Mouse (Mus musculus) megakaryocyte, embryonic 14.5 days (primary cell): Measurements from ENCODE around the gene Ptprb.

Experiments used
- FLI1 ChIP-seq: IDR thresholded peaks from 2 replicates; pipeline ENCODE4 v1.6.1; 2012; ENCODE audit warnings: low read length, inconsistent platforms, mixed read lengths
- GATA1 ChIP-seq: IDR thresholded peaks from 3 replicates; pipeline ENCODE4 v1.6.1; 2012; ENCODE audit warnings: mixed read lengths, low read length, inconsistent platforms, borderline replicate concordance

GRCm38 (mm10) chr10:116426176-116426575, 150.9 kb downstream of the Ptprb start:
- TF ChIP-seq FLI1 (no peak), GATA1 (no peak)
